ENCODE assay signal across 22 mouse cellular contexts in the genomic region with DNA sequence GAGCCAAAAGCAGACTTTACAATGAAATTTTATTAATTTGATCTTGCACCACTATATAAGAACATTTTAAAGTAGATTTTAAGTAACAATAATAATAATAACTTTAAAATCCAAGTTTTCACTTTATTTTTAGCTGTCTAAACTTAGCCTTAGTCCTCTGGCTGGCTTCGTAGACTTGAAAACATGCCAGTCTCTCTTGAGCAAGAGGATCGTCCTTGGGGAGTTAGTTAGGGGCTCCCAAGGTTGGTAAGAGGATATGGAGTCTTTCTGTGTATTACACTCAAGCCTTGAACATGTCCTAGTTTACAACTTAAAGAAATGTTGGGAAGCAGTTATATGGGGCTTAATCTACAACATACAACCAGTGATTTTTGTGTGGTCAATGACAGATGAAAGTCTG.
DNase-seq lines count a peak whose midpoint lies in the region; ATAC-seq lines count a peak whose summit lies in the region.
"Had no signal": no experiment of that assay in that cellular context is flagged by ENCODE, and none has a peak within 500 bp of the region (broad histone marks: within the 10 kb centered on the region; RNA-seq: fewer than 3 reads in every experiment).

No protein-coding gene starts in this region.

- no peaks in the 10 kb centered on the region for H3K36me3 ChIP-seq in embryonic facial prominence, embryonic 14.5 days (ENCODE audit: control insufficient read depth, insufficient read depth, low read length)
- H3K36me3 ChIP-seq in embryonic facial prominence, embryonic 10.5 days (replicated peaks) = no peaks in the 10 kb centered on the region
- H3K36me3 ChIP-seq: forebrain, embryonic 10.5 days; hindbrain, embryonic 12.5 days; limb, embryonic 12.5 days; midbrain, embryonic 15.5 days had no signal

- H3K9me3 ChIP-seq in embryonic facial prominence, embryonic 14.5 days (ENCODE audit: control insufficient read depth, low read length) = no peaks in the 10 kb centered on the region
- no peaks in the 10 kb centered on the region for H3K9me3 ChIP-seq in embryonic facial prominence, embryonic 10.5 days
- H3K9me3 ChIP-seq: forebrain, embryonic 10.5 days; hindbrain, embryonic 12.5 days; limb, embryonic 12.5 days; midbrain, embryonic 15.5 days had no signal

- no peaks in the 10 kb centered on the region for H3K4me1 ChIP-seq in embryonic facial prominence, embryonic 14.5 days (ENCODE audit: control insufficient read depth, insufficient read depth, low read length)
- H3K4me1 ChIP-seq in embryonic facial prominence, embryonic 10.5 days = no peaks in the 10 kb centered on the region
- H3K4me1 ChIP-seq: forebrain, embryonic 10.5 days; hindbrain, embryonic 12.5 days; limb, embryonic 12.5 days; midbrain, embryonic 15.5 days had no signal

- intact Hi-C loops in heart, postnatal 10 days (cut with DNase I) = no loop called here

- no peak overlapping the region for H3K9ac ChIP-seq in embryonic facial prominence, embryonic 14.5 days (ENCODE audit: low read depth, low read length)
- H3K9ac ChIP-seq: hindbrain, embryonic 12.5 days; limb, embryonic 12.5 days; liver, postnatal 0 days; midbrain, embryonic 15.5 days had no signal

- peak; percentile 6 for DNase-seq in embryonic facial prominence, embryonic 14.5 days (ENCODE audit: low spot score)
- no peak for DNase-seq in embryonic facial prominence, embryonic 10.5 days (ENCODE audit: low spot score)
- peak; percentile 24 to 30 for DNase-seq in heart, postnatal 10 days
- no peak for DNase-seq in heart, adult 11 months
- DNase-seq in adipocyte (ENCODE audit: low spot score) = peak; percentile 40
- peak; percentile 38 to 55 for DNase-seq in adrenal gland, postnatal 36 days
- no peak for DNase-seq in right cerebral cortex, postnatal 25 days
- no peak for DNase-seq in layer of hippocampus, adult 9-11 months
- DNase-seq: cerebellum, adult 11 months; cerebellum, adult 9-11 months; kidney, adult 18-20 months; liver, postnatal 0 days; right cerebral cortex, postnatal 14 days had no signal

- no peaks in the 10 kb centered on the region for H3K27me3 ChIP-seq in embryonic facial prominence, embryonic 14.5 days (replicated peaks; ENCODE audit: control insufficient read depth, insufficient read depth, low read length)
- H3K27me3 ChIP-seq in embryonic facial prominence, embryonic 10.5 days (replicated peaks; ENCODE audit: low read depth, poor library complexity, severe bottlenecking) = no peaks in the 10 kb centered on the region
- H3K27me3 ChIP-seq: hindbrain, embryonic 12.5 days; limb, embryonic 12.5 days; midbrain, embryonic 15.5 days had no signal

- ATAC-seq in embryonic facial prominence, embryonic 14.5 days (ENCODE audit: low read depth) = no peak
- ATAC-seq: forebrain, embryonic 16.5 days; liver, postnatal 0 days; lung, postnatal 0 days; midbrain, embryonic 15.5 days had no signal

- no peak overlapping the region for H3K4me3 ChIP-seq in embryonic facial prominence, embryonic 14.5 days (ENCODE audit: low read depth, low read length)
- H3K4me3 ChIP-seq in embryonic facial prominence, embryonic 10.5 days = no peak overlapping the region
- H3K4me3 ChIP-seq: forebrain, embryonic 10.5 days; hindbrain, embryonic 12.5 days; limb, embryonic 12.5 days; midbrain, embryonic 15.5 days had no signal

- H3K27ac ChIP-seq in embryonic facial prominence, embryonic 14.5 days (replicated peaks; ENCODE audit: low read depth, low read length) = no peak overlapping the region
- no peak overlapping the region for H3K27ac ChIP-seq in embryonic facial prominence, embryonic 10.5 days (replicated peaks)
- H3K27ac ChIP-seq: forebrain, embryonic 10.5 days; hindbrain, embryonic 12.5 days; kidney, postnatal 0 days; limb, embryonic 12.5 days; macrophage; midbrain, embryonic 15.5 days had no signal

- 71% methylated on average over 2 of the region's 2 CpGs for WGBS in embryonic facial prominence, embryonic 14.5 days
- 88% methylated on average over 2 of the region's 2 CpGs for WGBS in embryonic facial prominence, embryonic 10.5 days

- H3K4me2 ChIP-seq in embryonic facial prominence, embryonic 14.5 days (ENCODE audit: low read depth, low read length) = no peak overlapping the region
- H3K4me2 ChIP-seq: hindbrain, embryonic 12.5 days; limb, embryonic 12.5 days; liver, embryonic 11.5 days; midbrain, embryonic 15.5 days had no signal

Comparison
In these comparisons a context has a peak if more than half of its experiments do, and no peak if none do; other contexts are left out.
1. DNase-seq: peak in embryonic facial prominence, embryonic 14.5 days (single experiment), heart, postnatal 10 days (2 of 2), adipocyte (single experiment) and adrenal gland, postnatal 36 days (2 of 2); none in embryonic facial prominence, embryonic 10.5 days (single experiment), heart, adult 11 months (single experiment), right cerebral cortex, postnatal 25 days (single experiment) and layer of hippocampus, adult 9-11 months (single experiment).